Mouse (Mus musculus): ENCODE measurements around the gene Rad51b. TPM values are rescaled to one million over a fixed set of nuclear protein-coding genes. Genes with fewer than 3 reads are reported as not detected.
A peak's percentile ranks its signal among the peaks of the same experiment; 100 is the strongest.

Rad51b gene
- polyA plus RNA-seq, 1 experiment = 13.8 TPM

- Histone ChIP-seq H3K27me3 (ENCODE audit: control insufficient read depth, insufficient read depth, low read length, poor library complexity, severe bottlenecking) (no peaks in the 10 kb centered on the region), H3K27ac (ENCODE audit: insufficient read depth, low read length) (0 out of 2 replicates have a peak overlapping the region, but pooled peaks have one; percentile 41), H3K9ac (ENCODE audit: low read depth, poor library complexity, severe bottlenecking) (no peak overlapping the region), H3K4me1 (ENCODE audit: control insufficient read depth, insufficient read depth, low read length) (no peaks in the 10 kb centered on the region), H3K4me3 (ENCODE audit: low read depth, low read length) (no peak overlapping the region), H3K9me3 (replicated peaks; ENCODE audit: control insufficient read depth, insufficient read depth, low read length, poor library complexity, severe bottlenecking) (no peaks in the 10 kb centered on the region), H3K36me3 (ENCODE audit: control insufficient read depth, insufficient read depth, low read length, poor library complexity, severe bottlenecking) (no peaks in the 10 kb centered on the region)
- TF ChIP-seq CTCF (IDR thresholded peaks at IDR 0.05; ENCODE audit: low read depth, low read length) (no peak), POLR2A (IDR thresholded peaks at IDR 0.05; ENCODE audit: insufficient read depth, low read length) (no peak), EP300 (IDR thresholded peaks at IDR 0.05; ENCODE audit: insufficient read depth, low read depth, low read length) (no peak)
Measured at GRCm38 (mm10) chr12:79501877-79502276, 204.8 kb downstream of the Rad51b start.

DNA sequence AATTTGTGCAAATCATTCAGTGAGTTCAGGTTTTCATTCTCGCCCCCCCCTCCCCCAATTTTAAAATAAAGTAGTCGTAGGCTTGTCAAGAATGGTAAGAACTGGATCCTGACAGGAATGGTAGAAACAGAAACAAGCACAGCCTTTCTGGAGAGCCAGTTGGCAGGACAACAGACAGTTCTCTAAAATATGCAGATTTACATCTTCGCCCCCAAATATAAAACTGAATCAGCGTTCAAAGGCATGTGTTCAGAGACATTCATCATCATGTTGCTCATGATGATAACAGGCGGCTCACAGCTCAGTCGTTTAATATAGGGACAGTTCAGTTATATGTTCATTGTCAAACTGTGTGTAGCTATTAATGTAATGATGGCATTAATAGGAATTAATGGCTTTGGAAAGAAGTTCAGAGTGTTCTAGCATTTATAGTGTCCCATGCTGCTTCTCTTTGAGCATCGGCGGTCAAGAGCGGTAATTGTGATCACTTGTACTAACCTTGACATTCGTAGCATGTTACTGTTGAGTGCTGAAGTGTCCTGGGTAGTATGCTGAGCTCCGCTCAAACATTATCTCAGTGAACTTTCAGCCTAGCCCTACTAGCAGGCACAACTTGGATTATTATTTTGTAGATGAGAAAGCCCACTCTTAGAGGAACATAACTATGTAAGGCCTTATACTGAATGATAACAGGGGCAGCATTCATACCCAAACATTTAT is 205.9 kb downstream of the Rad51b start:
- Histone ChIP-seq H3K9ac (ENCODE audit: low read depth, poor library complexity, severe bottlenecking) (no peak overlapping the region), H3K27ac (ENCODE audit: insufficient read depth, low read length) (no peak overlapping the region), H3K9me3 (replicated peaks; ENCODE audit: control insufficient read depth, insufficient read depth, low read length, poor library complexity, severe bottlenecking) (no peaks in the 10 kb centered on the region), H3K4me3 (ENCODE audit: low read depth, low read length) (no peak overlapping the region), H3K36me3 (ENCODE audit: control insufficient read depth, insufficient read depth, low read length, poor library complexity, severe bottlenecking) (no peaks in the 10 kb centered on the region), H3K4me1 (ENCODE audit: control insufficient read depth, insufficient read depth, low read length) (no peaks in the 10 kb centered on the region), H3K27me3 (ENCODE audit: control insufficient read depth, insufficient read depth, low read length, poor library complexity, severe bottlenecking) (no peaks in the 10 kb centered on the region)
- no peak for TF ChIP-seq POLR2A (IDR thresholded peaks at IDR 0.05; ENCODE audit: insufficient read depth, low read length)
- TF ChIP-seq CTCF (IDR thresholded peaks at IDR 0.05; ENCODE audit: low read depth, low read length) = no peak
- TF ChIP-seq EP300 (IDR thresholded peaks at IDR 0.05; ENCODE audit: insufficient read depth, low read depth, low read length) = no peak

- Histone ChIP-seq H3K27me3 (ENCODE audit: control insufficient read depth, insufficient read depth, low read length, poor library complexity, severe bottlenecking) (no peaks in the 10 kb centered on the region), H3K36me3 (ENCODE audit: control insufficient read depth, insufficient read depth, low read length, poor library complexity, severe bottlenecking) (no peaks in the 10 kb centered on the region), H3K4me3 (ENCODE audit: low read depth, low read length) (no peak overlapping the region), H3K27ac (ENCODE audit: insufficient read depth, low read length) (no peak overlapping the region; the same call in 1 of the 2 replicates), H3K9me3 (replicated peaks; ENCODE audit: control insufficient read depth, insufficient read depth, low read length, poor library complexity, severe bottlenecking) (no peaks in the 10 kb centered on the region), H3K4me1 (ENCODE audit: control insufficient read depth, insufficient read depth, low read length) (no peaks in the 10 kb centered on the region), H3K9ac (ENCODE audit: low read depth, poor library complexity, severe bottlenecking) (no peak overlapping the region)
- no peak for TF ChIP-seq POLR2A (IDR thresholded peaks at IDR 0.05; ENCODE audit: insufficient read depth, low read length)
- no peak for TF ChIP-seq EP300 (IDR thresholded peaks at IDR 0.05; ENCODE audit: insufficient read depth, low read depth, low read length)
- TF ChIP-seq CTCF (IDR thresholded peaks at IDR 0.05; ENCODE audit: low read depth, low read length) = no peak
Measured at GRCm38 (mm10) chr12:79503582-79504515, 206.8 kb downstream of the Rad51b start.

GRCm38 (mm10) chr12:79504641-79505040 is 207.6 kb downstream of the Rad51b start:
- TF ChIP-seq EP300 (IDR thresholded peaks at IDR 0.05; ENCODE audit: insufficient read depth, low read depth, low read length) (no peak), POLR2A (IDR thresholded peaks at IDR 0.05; ENCODE audit: insufficient read depth, low read length) (no peak), CTCF (IDR thresholded peaks at IDR 0.05; ENCODE audit: low read depth, low read length) (no peak)
- no peaks in the 10 kb centered on the region for H3K4me1 ChIP-seq (ENCODE audit: control insufficient read depth, insufficient read depth, low read length)
- no peaks in the 10 kb centered on the region for H3K27me3 ChIP-seq (ENCODE audit: control insufficient read depth, insufficient read depth, low read length, poor library complexity, severe bottlenecking)
- H3K9me3 ChIP-seq (replicated peaks; ENCODE audit: control insufficient read depth, insufficient read depth, low read length, poor library complexity, severe bottlenecking) = no peaks in the 10 kb centered on the region
- no peak overlapping the region for H3K4me3 ChIP-seq (ENCODE audit: low read depth, low read length)
- H3K27ac ChIP-seq (ENCODE audit: insufficient read depth, low read length) = no peak overlapping the region; the same call in 1 of the 2 replicates
- H3K36me3 ChIP-seq (ENCODE audit: control insufficient read depth, insufficient read depth, low read length, poor library complexity, severe bottlenecking) = no peaks in the 10 kb centered on the region
- no peak overlapping the region for H3K9ac ChIP-seq (ENCODE audit: low read depth, poor library complexity, severe bottlenecking)

DNA sequence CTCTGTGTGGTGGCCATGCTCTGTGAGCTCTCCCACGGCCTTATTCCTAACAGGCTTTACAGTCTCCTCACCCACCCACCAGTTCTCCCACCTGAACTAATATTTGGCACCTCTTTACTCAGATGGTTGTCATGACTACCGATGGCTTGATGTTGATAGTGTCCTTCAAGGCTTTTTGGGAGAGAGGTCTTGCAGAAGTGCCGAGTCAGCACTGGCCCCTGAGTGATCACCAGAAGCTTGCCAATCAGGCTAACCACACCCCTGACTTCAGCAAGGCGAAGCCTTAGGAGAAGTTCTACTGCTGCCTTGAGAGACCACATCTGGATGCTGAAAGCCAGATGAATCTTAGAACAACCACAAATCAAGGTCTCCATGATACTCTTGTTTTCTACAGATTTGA is 209.3 kb downstream of the Rad51b start:
- Histone ChIP-seq H3K27ac (ENCODE audit: insufficient read depth, low read length) (no peak overlapping the region), H3K4me1 (ENCODE audit: control insufficient read depth, insufficient read depth, low read length) (no peaks in the 10 kb centered on the region), H3K27me3 (ENCODE audit: control insufficient read depth, insufficient read depth, low read length, poor library complexity, severe bottlenecking) (no peaks in the 10 kb centered on the region), H3K4me3 (ENCODE audit: low read depth, low read length) (no peak overlapping the region), H3K9ac (ENCODE audit: low read depth, poor library complexity, severe bottlenecking) (no peak overlapping the region), H3K36me3 (ENCODE audit: control insufficient read depth, insufficient read depth, low read length, poor library complexity, severe bottlenecking) (no peaks in the 10 kb centered on the region), H3K9me3 (replicated peaks; ENCODE audit: control insufficient read depth, insufficient read depth, low read length, poor library complexity, severe bottlenecking) (no peaks in the 10 kb centered on the region)
- TF ChIP-seq EP300 (IDR thresholded peaks at IDR 0.05; ENCODE audit: insufficient read depth, low read depth, low read length) (no peak), CTCF (IDR thresholded peaks at IDR 0.05; ENCODE audit: low read depth, low read length) (no peak), POLR2A (IDR thresholded peaks at IDR 0.05; ENCODE audit: insufficient read depth, low read length) (no peak)
